Mouse (Mus musculus) MEL (cell line): ENCODE results near the gene Dop1b. TPM values are rescaled to one million over a fixed set of nuclear protein-coding genes. Genes with fewer than 3 reads are reported as not detected.

Experiments used
- DNase-seq: peaks from one replicate; pipeline ENCODE4 v3.0.0; 2011; ENCODE audit warnings: low read depth, low spot score
- H3K27ac ChIP-seq: 2 replicates; pipeline ENCODE4 v1.5.1; 2012; ENCODE audit warnings: low read depth, mild to moderate bottlenecking, control low read depth, low read length, moderate library complexity; ENCODE audit not compliant: control insufficient read depth
- H3K27me3 ChIP-seq, 2 experiments: fragments of 150-350 bp in 1 of 2; sonication (generic) in 1 of 2; 2 replicates each; pipeline ENCODE4 v1.6.1; 2012; ENCODE audit warnings: low read length in 2 of 2, mild to moderate bottlenecking in 2 of 2, improper control_type of control experiment in 1 of 2, moderate library complexity in 1 of 2; ENCODE audit not compliant: insufficient read depth in 2 of 2, control insufficient read depth in 1 of 2
- H3K36me3 ChIP-seq, 2 experiments: 2 replicates each; pipeline ENCODE4 v1.6.1; 2012 to 2014; ENCODE audit warnings: low read length in 2 of 2, improper control_type of control experiment in 1 of 2, inconsistent platforms in 1 of 2, mild to moderate bottlenecking in 1 of 2; ENCODE audit not compliant: insufficient read depth in 2 of 2, control insufficient read depth in 1 of 2
- H3K4me1 ChIP-seq, 2 experiments: fragments of 150-350 bp in 1 of 2; sonication (generic) in 1 of 2; 2 replicates each; pipeline ENCODE4 v1.6.1; 2012; ENCODE audit warnings: low read length in 2 of 2, improper control_type of control experiment in 1 of 2, mild to moderate bottlenecking in 1 of 2; ENCODE audit not compliant: insufficient read depth in 2 of 2, control insufficient read depth in 1 of 2
- H3K4me3 ChIP-seq, 2 experiments: fragments of 150-350 bp in 1 of 2; sonication (generic) in 1 of 2; 2 replicates each; pipeline ENCODE4 v1.5.1; 2012; ENCODE audit warnings: low read depth in 2 of 2, low read length in 2 of 2, mild to moderate bottlenecking in 2 of 2, moderate library complexity in 2 of 2, control low read depth in 1 of 2, improper control_type of control experiment in 1 of 2; ENCODE audit not compliant: control insufficient read depth in 1 of 2, insufficient read depth in 1 of 2
- H3K79me2 ChIP-seq: 2 replicates; pipeline ENCODE4 v1.6.1; 2012; ENCODE audit warnings: mild to moderate bottlenecking, low read length, moderate library complexity; ENCODE audit not compliant: control insufficient read depth, poor library complexity, insufficient read depth
- H3K9ac ChIP-seq: 2 replicates; pipeline ENCODE4 v1.6.1; 2012; ENCODE audit warnings: low read depth, mild to moderate bottlenecking, control low read depth, low read length, moderate library complexity; ENCODE audit not compliant: control insufficient read depth, poor library complexity, severe bottlenecking
- H3K9me3 ChIP-seq: fragments of 150-350 bp; sonication (generic); replicated peaks from 2 replicates; pipeline ENCODE4 v1.6.1; 2012; ENCODE audit warnings: mild to moderate bottlenecking, low read length, improper control_type of control experiment, moderate library complexity; ENCODE audit not compliant: insufficient read depth
- BHLHE40 ChIP-seq: IDR thresholded peaks from 2 replicates; pipeline ENCODE4 v1.6.1; 2012; ENCODE audit warnings: low read depth, mild to moderate bottlenecking, inconsistent platforms, low read length, improper control_type of control experiment, borderline replicate concordance
- ETS1 ChIP-seq: IDR thresholded peaks from 2 replicates; pipeline ENCODE4 v1.6.1; 2012; ENCODE audit warnings: low read depth, mild to moderate bottlenecking, inconsistent platforms, low read length, improper control_type of control experiment, moderate library complexity
- MXI1 ChIP-seq: IDR thresholded peaks from 2 replicates; pipeline ENCODE4 v1.6.1; 2011; ENCODE audit warnings: mild to moderate bottlenecking, low read depth, low read length, improper control_type of control experiment
- POLR2AphosphoS2 ChIP-seq: IDR thresholded peaks from 2 replicates; pipeline ENCODE4 v1.6.1; 2011; ENCODE audit warnings: low read length, improper control_type of control experiment
- SIN3A ChIP-seq: IDR thresholded peaks from 2 replicates; pipeline ENCODE4 v1.6.1; 2012; ENCODE audit warnings: low read length, improper control_type of control experiment, inconsistent platforms
- ZC3H11A ChIP-seq: IDR thresholded peaks from 2 replicates; pipeline ENCODE4 v1.6.1; 2012; ENCODE audit warnings: low read depth, mild to moderate bottlenecking, inconsistent platforms, low read length, improper control_type of control experiment
- ZKSCAN1 ChIP-seq: IDR thresholded peaks from 2 replicates; pipeline ENCODE4 v1.6.1; 2012; ENCODE audit warnings: low read depth, mild to moderate bottlenecking, inconsistent platforms, low read length, improper control_type of control experiment, moderate library complexity
- ZMIZ1 ChIP-seq: IDR thresholded peaks from 2 replicates; pipeline ENCODE4 v1.6.1; 2012; ENCODE audit warnings: low read depth, mild to moderate bottlenecking, inconsistent platforms, low read length, improper control_type of control experiment, moderate library complexity
- polyA plus RNA-seq, 2 experiments: library from polyadenylated mRNA; stranded (reverse) in 1 of 2; unstranded in 1 of 2; fragments of >175 nt in 1 of 2; fragments of >200 nt in 1 of 2; gene quantifications; 2 replicates each; pipeline versions ENCODE4 v1.2.1 to v1.2.4; 2012; ENCODE audit warnings: low replicate concordance in 2 of 2, low read depth in 1 of 2; ENCODE audit not compliant: insufficient read length in 2 of 2, insufficient read depth in 1 of 2, missing spikeins in 1 of 2
- total RNA-seq: library from RNA; depleted of rRNA; stranded (reverse); fragments of 300-350 nt; gene quantifications from 2 replicates; pipeline ENCODE4 v1.2.3, GENCODE M21; 2012; rRNA removed

The Dop1b gene
- total and polyA plus RNA-seq, 3 experiments: 5.8 to 11.3 TPM; not detected in 1

DNA sequence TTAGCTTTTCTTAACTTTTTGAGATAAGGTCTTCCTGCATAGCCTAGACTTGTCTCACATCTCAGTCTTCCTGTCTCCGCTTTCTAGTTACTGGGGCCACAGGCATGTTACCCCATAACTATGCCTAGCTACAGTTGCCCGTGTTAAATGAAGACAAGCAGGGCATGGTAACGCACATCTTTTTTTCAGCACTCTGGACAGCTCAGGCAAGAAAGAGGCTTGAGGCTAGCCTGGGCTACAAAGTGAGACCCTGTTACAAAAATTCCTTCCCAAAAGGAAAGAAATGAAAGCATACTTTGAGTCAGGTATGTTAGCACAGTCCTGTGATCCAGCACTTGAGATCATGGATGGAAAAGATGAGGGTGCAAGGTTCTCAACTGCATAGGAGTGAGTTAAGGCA is 138.8 kb downstream of the Dop1b start:
- Histone ChIP-seq H3K27ac (no peak overlapping the region), H3K9me3 (no peaks in the 10 kb centered on the region), H3K9ac (no peak overlapping the region), H3K4me3 (no peak overlapping the region), H3K36me3 (peaks cover 0 to 44% of the 10 kb centered on the region in 2 experiments; a peak in 2 of 4 replicates)
- TF ChIP-seq ZC3H11A: no peak
- TF ChIP-seq MXI1: 0 out of 2 replicates have a peak, but pooled peaks have one; percentile 45
- peak; percentile 61 for TF ChIP-seq SIN3A
- TF ChIP-seq POLR2AphosphoS2: no peak
- TF ChIP-seq, all 39 proteins: peak for 2
- Histone ChIP-seq H3K27me3 (no peaks in the 10 kb centered on the region), H3K79me2 (no peaks in the 10 kb centered on the region), H3K4me1 (no peaks in the 10 kb centered on the region)
- DNase-seq: peak; percentile 40

DNA sequence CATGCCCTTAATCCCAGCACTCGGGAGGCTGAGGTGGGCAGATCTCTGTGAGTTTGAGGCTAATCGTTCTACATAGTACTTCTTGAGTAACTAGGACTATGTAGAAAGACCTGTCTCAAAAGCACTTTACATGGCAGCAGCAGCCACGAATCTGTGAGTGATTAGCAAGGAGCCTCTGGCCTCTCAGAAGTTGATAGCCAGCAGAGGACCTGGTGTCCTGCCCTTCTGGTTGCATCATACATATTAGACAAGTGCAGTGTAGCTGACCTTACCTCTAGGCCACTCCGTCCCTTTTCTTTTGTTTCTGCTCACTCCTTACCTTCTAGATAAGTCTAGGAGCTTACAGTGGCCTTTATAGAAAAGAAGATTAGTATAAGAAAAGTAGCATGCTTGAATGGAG is 148.3 kb downstream of the Dop1b start:
- no peak for DNase-seq
- Histone ChIP-seq H3K27me3 (no peaks in the 10 kb centered on the region), H3K9ac (no peak overlapping the region), H3K4me3 (no peak overlapping the region), H3K27ac (no peak overlapping the region), H3K79me2 (no peaks in the 10 kb centered on the region), H3K36me3 (peaks cover 0 to 50% of the 10 kb centered on the region in 2 experiments; a peak in 2 of 4 replicates), H3K4me1 (no peaks in the 10 kb centered on the region), H3K9me3 (no peaks in the 10 kb centered on the region)
- TF ChIP-seq ETS1 (no peak), ZKSCAN1 (no peak), ZMIZ1 (no peak), BHLHE40 (no peak)

Other genes with a start within 250 kb of the Dop1b start
- gene Setd4, start 107.8 kb upstream of the Dop1b start, total RNA-seq: 17.7 and 19.1 TPM in 2 replicates
- gene Setd4, start 107.8 kb upstream of the Dop1b start, polyA plus RNA-seq: 10 to 100 TPM in 1 of 2 experiments, not detected in 1; 14.1 TPM
- 56.5 and 63.0 TPM in 2 replicates for gene Cbr1, start 106.1 kb upstream of the Dop1b start, total RNA-seq
- 100 to 1,000 TPM in 1 of 2 experiments, not detected in 1; 140 TPM for gene Cbr1, start 106.1 kb upstream of the Dop1b start, polyA plus RNA-seq
- gene Gm5678, start 83.8 kb upstream of the Dop1b start, total RNA-seq: not detected in 2 replicates
- 1 to 10 TPM in 1 of 2 experiments, not detected in 1; 4.6 TPM for gene Gm5678, start 83.8 kb upstream of the Dop1b start, polyA plus RNA-seq
- not detected in 2 replicates for gene Cbr3, start 28.7 kb upstream of the Dop1b start, total RNA-seq
- gene Cbr3, start 28.7 kb upstream of the Dop1b start, polyA plus RNA-seq: not detected
- gene Morc3, start 120.2 kb downstream of the Dop1b start, total RNA-seq: 35.1 and 39.1 TPM in 2 replicates
- 100 to 1,000 TPM in 1 of 2 experiments, 10 to 100 TPM in 1; 23.3 to 276 TPM for gene Morc3, start 120.2 kb downstream of the Dop1b start, polyA plus RNA-seq
- gene Chaf1b, start 172.0 kb downstream of the Dop1b start, total RNA-seq: 40.9 and 48.2 TPM in 2 replicates
- 10 to 100 TPM in 1 of 2 experiments, not detected in 1; 53.9 TPM for gene Chaf1b, start 172.0 kb downstream of the Dop1b start, polyA plus RNA-seq